Mouse (Mus musculus): Measurements from ENCODE around the gene Ppm1m. TPM values are rescaled to one million over a fixed set of nuclear protein-coding genes. Genes with fewer than 3 reads are reported as not detected.

The Ppm1m gene
- 100 to 1,000 TPM in 1 of 2 experiments, 10 to 100 TPM in 1; 92.7 to 104 TPM for polyA plus RNA-seq (2017; shearing (Covaris generic))

DNA sequence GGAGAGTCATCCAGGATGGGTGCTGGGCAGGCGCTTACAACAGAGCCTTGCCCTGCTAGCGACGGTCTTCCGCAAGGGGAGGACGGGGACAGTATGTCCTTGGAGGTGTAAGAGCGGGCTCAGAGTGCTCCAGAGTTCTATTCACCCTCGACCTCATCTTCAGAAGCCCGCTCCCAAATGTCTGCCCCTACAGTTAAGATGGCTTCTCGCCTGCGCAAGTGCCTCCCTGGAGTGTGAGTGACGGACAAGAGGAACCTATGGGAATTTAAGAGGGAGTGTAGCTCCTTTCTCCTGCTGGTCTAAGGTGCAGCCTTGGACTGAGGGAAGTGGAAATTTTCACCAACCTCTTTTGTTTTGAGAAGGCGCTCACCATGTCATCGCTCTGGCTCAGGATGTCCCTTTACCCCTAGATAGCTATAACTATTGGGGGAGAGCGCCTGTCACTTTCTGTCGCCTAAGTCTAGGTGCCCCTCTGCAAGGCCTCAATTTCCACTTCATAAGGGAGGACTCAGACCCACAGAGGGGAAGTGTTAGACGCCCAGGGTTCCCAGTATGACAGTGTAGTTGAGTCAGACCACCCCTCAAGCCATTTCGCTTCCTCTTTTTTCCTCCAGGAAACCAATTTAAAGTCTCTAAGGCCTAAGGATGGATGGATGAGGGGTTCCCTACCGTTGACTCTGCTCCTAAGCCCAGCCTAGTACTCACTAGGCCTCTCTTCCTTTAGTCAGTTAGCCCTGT is at the start of gene Ppm1m:
Ppm1m (minus strand) TSS at position 212 of the 738 bp plus-strand sequence.

DNA sequence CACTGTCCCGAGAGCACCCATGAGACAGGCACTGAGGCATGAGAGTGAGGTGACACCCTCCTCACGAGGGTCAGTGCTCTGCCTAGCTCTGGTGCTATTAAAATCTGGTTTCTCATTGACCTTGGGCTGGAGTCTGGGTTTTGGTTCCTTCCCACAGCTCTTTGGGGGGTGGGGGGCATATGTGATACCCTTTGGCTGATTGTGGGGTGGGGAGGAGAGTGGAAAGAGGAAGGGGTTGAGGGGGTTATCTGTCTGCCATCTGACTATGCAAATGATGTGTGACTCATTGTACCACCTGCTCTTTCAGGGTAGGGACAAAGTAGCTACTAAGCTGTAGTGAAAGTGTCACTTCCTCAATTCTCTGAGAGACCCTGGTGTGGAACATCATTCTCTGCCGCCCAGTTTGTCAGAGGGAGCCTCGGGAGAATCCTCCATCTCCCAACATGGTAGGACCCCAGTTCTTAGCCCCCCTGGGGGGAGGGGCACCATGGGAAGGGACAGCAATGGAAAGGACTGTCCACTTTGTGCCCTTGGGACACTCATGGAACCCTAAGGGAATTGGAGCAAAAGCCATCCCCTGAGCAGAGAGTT is 22.8 kb upstream of the Ppm1m start, which contains the start of gene Tlr9:
Tlr9 (plus strand) TSS at position 338 of the 591 bp plus-strand sequence.

DNA sequence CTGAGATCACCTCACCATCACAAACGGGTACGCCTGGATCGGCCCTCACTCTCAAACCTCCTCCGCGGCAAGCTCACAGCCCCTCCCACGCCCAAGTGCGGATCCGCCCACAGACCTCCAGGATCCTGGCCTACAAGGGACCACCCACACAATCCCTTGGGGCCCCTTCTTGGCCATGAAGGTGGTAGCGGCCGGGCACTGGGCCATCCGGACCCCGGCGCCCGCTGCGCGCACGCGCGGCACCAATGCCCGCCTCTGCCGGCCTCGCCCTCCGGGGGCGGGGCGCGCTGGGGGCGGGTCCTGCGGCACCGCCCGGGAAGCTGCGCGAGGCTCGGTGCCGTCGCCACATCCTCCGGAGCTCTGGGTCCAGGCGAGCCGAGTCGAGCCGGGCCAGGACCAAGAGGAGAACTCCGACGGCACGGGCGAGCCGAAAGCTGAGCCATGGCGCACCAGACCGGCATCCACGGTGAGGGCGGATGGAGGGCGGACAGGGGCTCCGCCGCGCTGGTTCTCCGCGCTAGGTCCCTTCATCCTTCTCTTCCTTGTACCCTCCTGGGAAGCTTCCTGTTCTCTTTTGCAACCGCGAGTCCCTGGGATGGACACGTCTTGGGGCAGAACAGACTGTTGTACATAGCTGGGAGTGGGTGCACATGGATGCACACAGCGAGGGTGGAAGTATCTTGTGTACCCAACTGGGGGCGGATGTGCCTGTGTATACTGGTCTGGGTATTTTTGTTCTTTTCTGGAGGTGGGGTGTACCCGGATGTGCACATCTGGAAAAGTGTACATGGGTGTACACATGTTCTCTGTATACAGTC is 3.5 kb upstream of the Ppm1m start, which contains the start of gene Twf2:
Twf2 (plus strand) TSS at position 290 of the 818 bp plus-strand sequence.

DNA sequence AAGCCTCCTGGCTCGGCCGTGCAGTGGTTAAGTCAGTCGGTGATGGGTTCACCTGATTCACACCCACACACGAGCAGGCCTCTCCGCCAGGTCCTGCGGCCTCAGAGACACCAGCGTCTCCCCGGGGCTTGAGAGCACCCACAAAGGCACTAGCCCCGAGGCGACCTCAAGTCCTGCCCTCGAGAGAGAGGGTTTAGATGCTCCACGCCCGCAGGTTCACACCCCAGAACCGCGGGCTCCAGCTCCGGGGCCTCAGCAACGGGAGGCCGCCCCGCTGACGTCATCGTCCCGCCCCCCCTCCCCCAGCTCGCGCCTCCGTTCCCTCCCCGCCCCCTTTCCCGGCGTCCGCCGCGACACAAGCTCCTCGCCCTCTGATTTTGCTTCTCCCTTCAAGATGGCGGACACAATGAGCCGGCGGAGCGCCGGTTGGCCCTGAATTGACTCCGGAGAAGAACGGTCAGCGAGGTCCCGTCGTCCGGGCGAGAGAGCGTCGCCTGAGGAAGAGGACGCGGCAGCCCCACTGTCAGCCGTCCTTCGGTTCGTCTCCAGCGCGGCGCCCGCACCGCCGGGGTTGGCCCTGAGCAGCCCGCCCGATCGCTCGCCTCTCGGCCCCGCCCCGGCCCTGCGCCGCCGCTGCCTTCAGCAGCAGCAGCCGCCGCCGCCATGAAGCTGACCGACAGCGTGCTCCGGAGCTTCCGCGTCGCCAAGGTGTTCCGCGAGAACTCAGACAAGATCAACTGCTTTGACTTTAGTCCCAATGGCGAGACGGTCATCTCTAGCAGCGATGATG is 28.8 kb downstream of the Ppm1m start, which contains the start of gene Wdr82:
Wdr82 (plus strand) TSS at position 373 of the 790 bp plus-strand sequence.

DNA sequence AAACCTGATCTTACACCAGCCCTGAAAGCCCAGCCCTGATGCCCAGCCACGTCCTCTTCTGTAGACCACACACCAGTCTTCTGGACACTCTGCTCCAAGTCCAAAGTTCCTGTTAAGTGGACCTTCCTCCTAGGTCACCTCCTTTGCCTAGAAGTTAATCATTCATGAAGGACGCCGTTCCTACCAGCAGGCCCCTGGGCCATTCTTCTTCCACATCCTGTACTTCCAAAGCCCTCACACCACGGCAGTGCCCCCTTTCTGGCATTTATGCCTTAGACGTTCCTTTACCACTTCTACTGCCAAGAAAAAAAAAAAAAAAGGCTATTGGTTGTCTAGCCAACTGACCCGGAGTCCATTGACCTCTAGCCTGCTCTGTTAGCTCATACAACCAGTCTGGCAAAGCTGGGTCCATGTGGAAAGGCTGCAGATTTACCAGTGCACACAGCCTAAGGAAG is 41.5 kb downstream of the Ppm1m start, which contains the start of gene Glyctk:
Glyctk (minus strand) TSS at position 102 of the 455 bp plus-strand sequence.

Other genes starting within 250 kb of the Ppm1m start
- gene Col6a5, start 239.1 kb downstream of the Ppm1m start, polyA plus RNA-seq (2017; shearing (Covaris generic)) = under 1 TPM in 1 of 2 experiments, not detected in 1; 0.10 TPM
- gene Col6a4, start 103.0 kb downstream of the Ppm1m start, polyA plus RNA-seq (2017; shearing (Covaris generic)) = under 1 TPM; 0.10 to 0.66 TPM
- gene Glyctk, start 41.6 kb downstream of the Ppm1m start, polyA plus RNA-seq (2017; shearing (Covaris generic)) = 1 to 10 TPM; 6.3 to 7.7 TPM
- gene Wdr82, start 28.8 kb downstream of the Ppm1m start, polyA plus RNA-seq (2017; shearing (Covaris generic)) = 10 to 100 TPM; 65.3 to 91.1 TPM
- gene Twf2, start 3.4 kb upstream of the Ppm1m start, polyA plus RNA-seq (2017; shearing (Covaris generic)) = 100 to 1,000 TPM; 249 to 265 TPM
- under 1 TPM in 1 of 2 experiments, not detected in 1; 0.21 TPM for gene Tlr9, start 22.9 kb upstream of the Ppm1m start, polyA plus RNA-seq (2017; shearing (Covaris generic))
- gene Alas1, start 48.9 kb upstream of the Ppm1m start, polyA plus RNA-seq (2017; shearing (Covaris generic)) = 10 to 100 TPM; 38.9 to 42.0 TPM
- 1 to 10 TPM; 2.4 to 3.4 TPM for gene Poc1a, start 81.3 kb upstream of the Ppm1m start, polyA plus RNA-seq (2017; shearing (Covaris generic))
- gene Dusp7, start 168.9 kb upstream of the Ppm1m start, polyA plus RNA-seq (2017; shearing (Covaris generic)) = 10 to 100 TPM; 59.8 to 74.2 TPM
- 100 to 1,000 TPM; 529 to 539 TPM for gene Rpl29, start 229.7 kb upstream of the Ppm1m start, polyA plus RNA-seq (2017; shearing (Covaris generic))
- 10 to 100 TPM; 19.1 to 22.0 TPM for gene Acy1, start 238.6 kb upstream of the Ppm1m start, polyA plus RNA-seq (2017; shearing (Covaris generic))
- 10 to 100 TPM; 13.0 to 14.9 TPM for gene Abhd14b, start 247.7 kb upstream of the Ppm1m start, polyA plus RNA-seq (2017; shearing (Covaris generic))
- 10 to 100 TPM; 14.4 to 16.0 TPM for gene Abhd14a, start 247.9 kb upstream of the Ppm1m start, polyA plus RNA-seq (2017; shearing (Covaris generic))

Data from inflammation-experienced regulatory T-cells (primary cell).